Mouse (Mus musculus): ENCODE measurements around the gene Lbh.

Gene Lbh

GRCm38 (mm10) chr17:72911751-72912150 is 6.4 kb upstream of the Lbh start:
- no peak for DNase-seq

- no peak for DNase-seq
Measured at GRCm38 (mm10) chr17:72914082-72914481, 4.0 kb upstream of the Lbh start.

- DNase-seq, result peak; percentile 79
Measured at GRCm38 (mm10) chr17:72917241-72918030, 669 bp upstream of the Lbh start.

GRCm38 (mm10) chr17:72918571-72919541 is 751 bp downstream of the Lbh start:
- DNase-seq, result peak; percentile 89

- no peak for DNase-seq
Measured at GRCm38 (mm10) chr17:72919641-72920040, 1.5 kb downstream of the Lbh start.

GRCm38 (mm10) chr17:72920430-72920829 is 2.3 kb downstream of the Lbh start:
- no peak for DNase-seq

- no peak for DNase-seq
Measured at GRCm38 (mm10) chr17:72920971-72921370, 2.9 kb downstream of the Lbh start.

- no peak for DNase-seq
Measured at GRCm38 (mm10) chr17:72922206-72922605, 4.1 kb downstream of the Lbh start.

- DNase-seq, result no peak
Measured at GRCm38 (mm10) chr17:72923283-72923682, 5.2 kb downstream of the Lbh start.

GRCm38 (mm10) chr17:72924295-72924694 is 6.2 kb downstream of the Lbh start:
- DNase-seq, result no peak

- DNase-seq, result no peak
Measured at GRCm38 (mm10) chr17:72925111-72925510, 7.0 kb downstream of the Lbh start.

- no peak for DNase-seq
Measured at GRCm38 (mm10) chr17:72925804-72926617, 7.9 kb downstream of the Lbh start.

- DNase-seq, result peak; percentile 20
Measured at GRCm38 (mm10) chr17:72926994-72927393, 8.9 kb downstream of the Lbh start.

GRCm38 (mm10) chr17:72933116-72933515 is 15.0 kb downstream of the Lbh start:
- DNase-seq, result no peak

GRCm38 (mm10) chr17:72934146-72934545 is 16.0 kb downstream of the Lbh start:
- DNase-seq, result peak; percentile 59

- DNase-seq, result peak; percentile 11
Measured at GRCm38 (mm10) chr17:72934653-72935052, 16.5 kb downstream of the Lbh start.

- no peak for DNase-seq
Measured at GRCm38 (mm10) chr17:72935921-72936320, 17.8 kb downstream of the Lbh start.

- DNase-seq, result no peak
Measured at GRCm38 (mm10) chr17:72936336-72936735, 18.2 kb downstream of the Lbh start.

- DNase-seq, result peak; percentile 9
Measured at GRCm38 (mm10) chr17:72937204-72937603, 19.1 kb downstream of the Lbh start.

- no peak for DNase-seq
Measured at GRCm38 (mm10) chr17:72938026-72938795, 20.1 kb downstream of the Lbh start.

- peak; percentile 57 for DNase-seq
Measured at GRCm38 (mm10) chr17:72938871-72939568, 20.9 kb downstream of the Lbh start.

- peak; percentile 56 for DNase-seq
Measured at GRCm38 (mm10) chr17:72939569-72939899, 21.4 kb downstream of the Lbh start.

Data from thymus, postnatal 25 days (tissue).